Mouse (Mus musculus) heart, postnatal 0 days (tissue): Measurements from ENCODE around the gene Ergic3. TPM values are rescaled to one million over a fixed set of nuclear protein-coding genes. Genes with fewer than 3 reads are reported as not detected.
A peak's percentile ranks its signal among the peaks of the same experiment; 100 is the strongest.

ENCODE experiments used
- ATAC-seq: fragments of 200-750 bp; cut with Nextera tagmentation; 2 replicates; pipeline ENCODE4 v1.8.0; 2017; ENCODE audit warnings: low read depth, moderate number of reproducible peaks, moderate library complexity; ENCODE audit not compliant: insufficient read depth
- DNase-seq: peaks from one replicate; pipeline ENCODE4 v3.0.0-alpha.2; 2016; ENCODE audit warnings: low spot score
- H3K27ac ChIP-seq: fragments of 300-500 bp; sonication (generic); 2 replicates; pipeline ENCODE4 v1.5.1; 2014; ENCODE audit warnings: low read depth, mild to moderate bottlenecking
- H3K27me3 ChIP-seq: fragments of 300-500 bp; sonication (generic); 2 replicates; pipeline ENCODE4 v1.6.1; 2014; ENCODE audit warnings: low read length, mixed read lengths; ENCODE audit not compliant: control insufficient read depth, insufficient read depth
- H3K36me3 ChIP-seq: fragments of 300-500 bp; sonication (generic); replicated peaks from 2 replicates; pipeline ENCODE4 v1.6.1; 2014; ENCODE audit warnings: low read length, mixed read lengths; ENCODE audit not compliant: control insufficient read depth, insufficient read depth
- H3K4me1 ChIP-seq: fragments of 300-500 bp; sonication (generic); 2 replicates; pipeline ENCODE4 v1.6.1; 2014; ENCODE audit warnings: antibody characterized with exemption; ENCODE audit not compliant: control insufficient read depth, insufficient read depth
- H3K4me2 ChIP-seq: fragments of 300-500 bp; sonication (generic); 2 replicates; pipeline ENCODE4 v1.6.1; 2014; ENCODE audit warnings: low read depth, mild to moderate bottlenecking, low read length, moderate library complexity
- H3K4me3 ChIP-seq: fragments of 300-500 bp; sonication (generic); 2 replicates; pipeline ENCODE4 v1.5.1; 2014; ENCODE audit warnings: low read depth, low read length
- H3K9ac ChIP-seq: fragments of 300-500 bp; sonication (generic); replicated peaks from 2 replicates; pipeline ENCODE4 v1.6.1; 2014; ENCODE audit warnings: low read depth, low read length, mixed read lengths
- H3K9me3 ChIP-seq: fragments of 300-500 bp; sonication (generic); replicated peaks from 2 replicates; pipeline ENCODE4 v1.6.1; 2016; ENCODE audit warnings: low read length; ENCODE audit not compliant: control insufficient read depth
- CTCF ChIP-seq: IDR thresholded peaks from 2 replicates; pipeline ENCODE4 v1.5.1; 2016; ENCODE audit warnings: antibody characterized with exemption, control low read depth, low read depth
- EP300 ChIP-seq: IDR thresholded peaks from 2 replicates; pipeline ENCODE4 v1.6.1; 2016; ENCODE audit warnings: antibody characterized with exemption, low read depth
- WGBS: fragments of 180-500 bp; shearing (Covaris S2); extraction: QIAGEN DNeasy Blood & Tissue Kit; methylation state at CpG from one replicate; pipeline ENCODE4 v1.1.7; 2014; 5-methylcytosine and 5-hydroxymethylcytosine counted together
- polyA plus RNA-seq: library from polyadenylated mRNA; unstranded; fragments of >200 nt; fragmentation: Nextera tagmentation; extraction: Ambion mirVana; gene quantifications from 2 replicates; pipeline ENCODE4 v1.2.1, GENCODE M21; 2015
- total RNA-seq: library from RNA; depleted of rRNA; stranded (reverse); fragments of >200 nt; gene quantifications from 2 replicates; pipeline ENCODE4 v1.2.3, GENCODE M21; 2014; ENCODE audit warnings: low replicate concordance

The Ergic3 gene
- total and polyA plus RNA-seq, 2 experiments from 2014 or later, result 73.9 to 100 TPM

GRCm38 (mm10) chr2:155991863-155992321 is 16.0 kb upstream of the Ergic3 start:
- H3K27ac ChIP-seq, result 0 out of 2 replicates have a peak overlapping the region, but pooled peaks have one; percentile 44
- WGBS, result 34% methylated on average over 14 of the region's 14 CpGs
- peaks cover 12% of the 10 kb centered on the region for H3K4me1 ChIP-seq
- H3K9me3 ChIP-seq, result no peaks in the 10 kb centered on the region
- ATAC-seq, result peak; percentile 78
- TF ChIP-seq CTCF (peak; percentile 23; the same call in 1 of the 2 replicates), EP300 (no peak)
- peaks cover 88% of the 10 kb centered on the region for H3K36me3 ChIP-seq
- H3K4me3 ChIP-seq, result no peak overlapping the region
- no peaks in the 10 kb centered on the region for H3K27me3 ChIP-seq
- H3K4me2 ChIP-seq, result no peak overlapping the region
- H3K9ac ChIP-seq, result peak overlapping the region; percentile 7; the same call in 1 of the 2 replicates
- DNase-seq, result peak; percentile 72

- Histone ChIP-seq H3K4me3 (no peak overlapping the region), H3K27me3 (no peaks in the 10 kb centered on the region), H3K4me1 (no peaks in the 10 kb centered on the region), H3K4me2 (no peak overlapping the region), H3K27ac (no peak overlapping the region), H3K9ac (no peak overlapping the region), H3K36me3 (peaks cover 18% of the 10 kb centered on the region; the same call in 1 of the 2 replicates), H3K9me3 (no peaks in the 10 kb centered on the region)
- TF ChIP-seq CTCF, result 0 out of 2 replicates have a peak, but pooled peaks have one; percentile 11
- no peak for TF ChIP-seq EP300
- 92% methylated on average over 4 of the region's 4 CpGs for WGBS
- DNase-seq (no peak), ATAC-seq (no peak)
Measured at GRCm38 (mm10) chr2:156005393-156005792, 2.5 kb upstream of the Ergic3 start.

GRCm38 (mm10) chr2:156018106-156018505 is 10.3 kb downstream of the Ergic3 start:
- Histone ChIP-seq H3K27me3 (no peaks in the 10 kb centered on the region), H3K27ac (no peak overlapping the region), H3K9me3 (no peaks in the 10 kb centered on the region), H3K9ac (no peak overlapping the region), H3K36me3 (peaks cover 58% of the 10 kb centered on the region), H3K4me2 (no peak overlapping the region), H3K4me1 (no peaks in the 10 kb centered on the region), H3K4me3 (no peak overlapping the region)
- DNase-seq, result no peak
- WGBS, result 82% methylated on average over 3 of the region's 3 CpGs
- ATAC-seq, result no peak
- no peak for TF ChIP-seq EP300
- no peak for TF ChIP-seq CTCF

DNA sequence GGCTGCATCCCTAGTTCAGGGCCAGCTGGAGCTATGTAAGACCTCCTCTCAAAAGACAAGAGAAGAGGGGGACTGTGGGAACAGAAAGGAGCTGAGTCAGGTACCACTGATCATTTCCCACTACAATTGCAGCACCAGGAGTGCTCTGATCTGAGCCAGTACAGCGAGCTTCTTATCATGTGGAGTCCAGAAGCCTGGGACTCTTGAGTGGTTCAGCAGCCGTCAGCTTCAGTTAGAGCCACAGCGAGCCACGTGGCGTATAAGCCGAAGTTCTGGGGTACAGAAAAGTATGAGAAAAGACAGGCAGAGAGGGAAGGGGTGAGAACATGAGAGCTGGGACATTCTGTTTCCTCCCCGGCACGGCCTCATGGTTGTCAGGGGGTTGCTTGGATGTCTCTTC is 13.4 kb downstream of the Ergic3 start:
- Histone ChIP-seq H3K36me3 (peaks cover 27% of the 10 kb centered on the region), H3K27ac (no peak overlapping the region), H3K9me3 (no peaks in the 10 kb centered on the region), H3K9ac (no peak overlapping the region), H3K4me2 (no peak overlapping the region), H3K4me3 (no peak overlapping the region), H3K27me3 (no peaks in the 10 kb centered on the region), H3K4me1 (no peaks in the 10 kb centered on the region)
- DNase-seq, result no peak
- TF ChIP-seq EP300 (no peak), CTCF (no peak)
- 52% methylated on average over 8 of the region's 8 CpGs for WGBS
- ATAC-seq, result no peak

DNA sequence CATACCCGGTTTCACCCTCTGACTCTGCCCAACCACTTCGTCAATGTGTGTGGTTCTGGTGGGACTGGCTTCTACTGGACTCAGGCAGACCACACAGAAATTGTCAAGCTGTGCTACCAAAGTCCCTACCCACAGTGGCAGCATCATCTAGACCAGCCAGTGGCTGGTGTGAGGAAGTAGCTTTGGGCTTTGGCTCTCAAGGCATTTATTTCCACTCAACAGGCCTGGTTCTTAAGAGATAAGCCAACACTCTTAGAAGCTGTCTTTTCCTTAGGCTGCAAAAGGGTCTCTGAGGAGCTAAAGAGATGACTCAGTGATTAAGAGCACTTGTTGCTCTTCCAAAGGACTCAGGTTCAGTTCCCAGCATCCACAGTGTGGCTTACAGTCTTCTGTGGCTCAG is 13.9 kb downstream of the Ergic3 start:
- H3K27ac ChIP-seq, result no peak overlapping the region

DNA sequence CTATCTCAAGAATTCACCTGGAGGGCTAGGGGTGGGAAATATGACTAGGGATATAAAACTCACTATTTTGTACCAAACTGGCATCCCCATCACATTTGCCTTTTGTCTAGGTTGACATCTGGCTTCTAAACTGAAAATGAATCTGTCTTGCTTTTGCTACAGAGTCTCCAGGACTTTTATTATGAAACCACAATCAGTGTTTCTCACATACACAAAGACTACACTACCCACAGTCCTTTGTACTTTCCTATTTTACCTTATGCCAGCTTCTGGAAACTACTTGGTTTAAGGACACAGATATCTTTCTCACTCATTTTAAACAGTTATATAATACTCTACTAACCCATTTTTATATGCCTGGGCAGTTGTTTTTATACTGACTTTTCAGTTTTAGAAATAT is 17.6 kb downstream of the Ergic3 start:
- Histone ChIP-seq H3K9ac (no peak overlapping the region), H3K9me3 (no peaks in the 10 kb centered on the region), H3K27ac (no peak overlapping the region), H3K27me3 (no peaks in the 10 kb centered on the region), H3K4me3 (no peak overlapping the region), H3K4me2 (no peak overlapping the region), H3K4me1 (no peaks in the 10 kb centered on the region), H3K36me3 (no peaks in the 10 kb centered on the region)
- ATAC-seq (no peak), DNase-seq (no peak)
- TF ChIP-seq CTCF (no peak), EP300 (no peak)

More for the DNA sequence above, 13.9 kb downstream of the Ergic3 start:
- Histone ChIP-seq H3K4me3 (no peak overlapping the region), H3K9me3 (no peaks in the 10 kb centered on the region), H3K4me2 (no peak overlapping the region), H3K27me3 (no peaks in the 10 kb centered on the region), H3K36me3 (peaks cover 22% of the 10 kb centered on the region), H3K4me1 (no peaks in the 10 kb centered on the region), H3K9ac (no peak overlapping the region)
- ATAC-seq (no peak), DNase-seq (no peak)
- TF ChIP-seq CTCF (no peak), EP300 (no peak)
- 88% methylated on average over 2 of the region's 2 CpGs for WGBS
